Mouse (Mus musculus) effector memory CD4-positive, alpha-beta T cell, adult 5 months (primary cell): ENCODE measurements around the gene Vmn1r74. TPM values are rescaled to one million over a fixed set of nuclear protein-coding genes. Genes with fewer than 3 reads are reported as not detected.

Source experiments
- polyA plus RNA-seq: library from polyadenylated mRNA; unstranded; fragments of 100-300 nt; shearing (Covaris generic); gene quantifications from one replicate; pipeline ENCODE4 v1.2.1, GENCODE M21; 2017

Vmn1r74 gene
- polyA plus RNA-seq: not detected

GRCm38 (mm10) chr7:11833680-11834079, at the start of gene Vmn1r74:
TSS of gene Vmn1r74 (plus strand) at chr7:11833980.

GRCm38 (mm10) chr7:11874330-11874729, 40.5 kb downstream of the Vmn1r74 start, which contains the start of gene Vmn1r75:
TSS of gene Vmn1r75 (plus strand) at chr7:11874630.

Other genes starting within 250 kb of the Vmn1r74 start
- not detected for gene Zscan4-ps3, start 224.7 kb upstream of the Vmn1r74 start, polyA plus RNA-seq
- gene Vmn1r72, start 153.8 kb upstream of the Vmn1r74 start, polyA plus RNA-seq: not detected
- 0.27 TPM for gene Vmn1r73, start 103.7 kb upstream of the Vmn1r74 start, polyA plus RNA-seq
- not detected for gene Vmn1r75, start 40.6 kb downstream of the Vmn1r74 start, polyA plus RNA-seq
- gene Vmn1r76, start 104.2 kb downstream of the Vmn1r74 start, polyA plus RNA-seq: 0.12 TPM
- 0.06 TPM for gene Vmn1r77, start 202.8 kb downstream of the Vmn1r74 start, polyA plus RNA-seq